Mouse (Mus musculus) stomach, embryonic 14.5 days (tissue): ENCODE results near the gene Ccdc142. TPM values are rescaled to one million over a fixed set of nuclear protein-coding genes. Genes with fewer than 3 reads are reported as not detected.

Experiments used
- ATAC-seq: fragments of 200-750 bp; cut with Nextera tagmentation; 2 replicates; pipeline ENCODE4 v1.8.0; 2017; ENCODE audit warnings: low read depth, moderate TSS enrichment; ENCODE audit not compliant: insufficient number of reproducible peaks, insufficient read depth, low FRiP score
- H3K27ac ChIP-seq: fragments of 300-500 bp; sonication (generic); 2 replicates; pipeline ENCODE4 v1.5.1; 2014; ENCODE audit warnings: mild to moderate bottlenecking, low read length, moderate library complexity, mixed read lengths
- H3K27me3 ChIP-seq: fragments of 300-500 bp; sonication (generic); 2 replicates; pipeline ENCODE4 v1.6.1; 2014; ENCODE audit warnings: low read length, control low read depth, mixed read lengths; ENCODE audit not compliant: control insufficient read depth, insufficient read depth
- H3K36me3 ChIP-seq: fragments of 300-500 bp; sonication (generic); 2 replicates; pipeline ENCODE4 v1.6.1; 2014; ENCODE audit warnings: mild to moderate bottlenecking, control low read depth, low read length, moderate library complexity, mixed read lengths; ENCODE audit not compliant: control insufficient read depth, insufficient read depth
- H3K4me1 ChIP-seq: fragments of 300-500 bp; sonication (generic); 2 replicates; pipeline ENCODE4 v1.6.1; 2014; ENCODE audit warnings: low read length, control low read depth, mixed read lengths; ENCODE audit not compliant: control insufficient read depth, insufficient read depth
- H3K4me2 ChIP-seq: fragments of 300-500 bp; sonication (generic); replicated peaks from 2 replicates; pipeline ENCODE4 v1.6.1; 2014; ENCODE audit warnings: low read depth, low read length, control low read depth
- H3K4me3 ChIP-seq: fragments of 300-500 bp; sonication (generic); 2 replicates; pipeline ENCODE4 v1.5.1; 2014; ENCODE audit warnings: low read depth, low read length, control low read depth
- H3K9ac ChIP-seq: fragments of 300-500 bp; sonication (generic); replicated peaks from 2 replicates; pipeline ENCODE4 v1.6.1; 2014; ENCODE audit warnings: low read depth, mild to moderate bottlenecking, control low read depth, low read length, moderate library complexity, mixed read lengths
- H3K9me3 ChIP-seq: fragments of 300-500 bp; sonication (generic); 2 replicates; pipeline ENCODE4 v1.6.1; 2016; ENCODE audit warnings: low read depth, low read length, control low read depth; ENCODE audit not compliant: control insufficient read depth
- WGBS: fragments of 180-500 bp; shearing (Covaris S2); extraction: QIAGEN DNeasy Blood & Tissue Kit; methylation state at CpG from one replicate; pipeline ENCODE4 v1.1.7; 2014; 5-methylcytosine and 5-hydroxymethylcytosine counted together
- polyA plus RNA-seq: library from polyadenylated mRNA; unstranded; fragments of >200 nt; fragmentation: Nextera tagmentation; extraction: Ambion mirVana; gene quantifications from 2 replicates; pipeline ENCODE4 v1.2.1, GENCODE M21; 2014

The Ccdc142 gene
- polyA plus RNA-seq, 1 experiment from 2014 or later = 3.5 TPM

- Histone ChIP-seq H3K9ac (no peak overlapping the region), H3K9me3 (no peaks in the 10 kb centered on the region), H3K36me3 (no peaks in the 10 kb centered on the region), H3K4me2 (peak overlapping the region; percentile 25), H3K4me3 (peak overlapping the region; percentile 18; the same call in 1 of the 2 replicates), H3K27me3 (peaks cover 47% of the 10 kb centered on the region), H3K4me1 (0 out of 2 replicates have a peak, but pooled peaks cover 4% of the 10 kb centered on the region), H3K27ac (no peak overlapping the region)
- no peak for ATAC-seq
- 13% methylated on average over 9 of the region's 9 CpGs for WGBS
Observed at GRCm38 (mm10) chr6:83087926-83088260, 13.5 kb upstream of the Ccdc142 start.

- no peak for ATAC-seq
- Histone ChIP-seq H3K4me2 (no peak overlapping the region), H3K4me1 (0 out of 2 replicates have a peak, but pooled peaks cover 2% of the 10 kb centered on the region), H3K27ac (no peak overlapping the region), H3K27me3 (peaks cover 16% of the 10 kb centered on the region), H3K9me3 (no peaks in the 10 kb centered on the region), H3K4me3 (no peak overlapping the region), H3K9ac (no peak overlapping the region), H3K36me3 (no peaks in the 10 kb centered on the region)
- 29% methylated on average over 6 of the region's 6 CpGs for WGBS
Observed at GRCm38 (mm10) chr6:83092416-83093127, 8.8 kb upstream of the Ccdc142 start.

GRCm38 (mm10) chr6:83095968-83096367, 5.4 kb upstream of the Ccdc142 start:
- Histone ChIP-seq H3K36me3 (no peaks in the 10 kb centered on the region), H3K4me2 (no peak overlapping the region), H3K4me1 (no peaks in the 10 kb centered on the region), H3K9ac (no peak overlapping the region), H3K27ac (no peak overlapping the region), H3K4me3 (no peak overlapping the region), H3K9me3 (no peaks in the 10 kb centered on the region), H3K27me3 (no peaks in the 10 kb centered on the region)
- ATAC-seq = no peak
- 42% methylated on average over 6 of the region's 6 CpGs for WGBS

- H3K27me3 ChIP-seq = no peaks in the 10 kb centered on the region
- no peak overlapping the region for H3K4me2 ChIP-seq
- H3K4me1 ChIP-seq = peaks cover 10% of the 10 kb centered on the region; the same call in 1 of the 2 replicates
- H3K9me3 ChIP-seq = no peaks in the 10 kb centered on the region
- no peaks in the 10 kb centered on the region for H3K36me3 ChIP-seq
- 38% methylated on average over 2 of the region's 2 CpGs for WGBS
- H3K4me3 ChIP-seq = no peak overlapping the region
- no peak for ATAC-seq
- no peak overlapping the region for H3K27ac ChIP-seq
- no peak overlapping the region for H3K9ac ChIP-seq
Observed at GRCm38 (mm10) chr6:83098411-83098810, 3.0 kb upstream of the Ccdc142 start.

GRCm38 (mm10) chr6:83101688-83102556, 521 bp downstream of the Ccdc142 start:
- peak overlapping the region; percentile 91 for H3K4me2 ChIP-seq
- WGBS = under 1% methylated on average over 74 of the region's 74 CpGs

GRCm38 (mm10) chr6:83103130-83103650, 1.8 kb downstream of the Ccdc142 start:
- no peak overlapping the region for H3K27ac ChIP-seq
- peaks cover 15% of the 10 kb centered on the region for H3K4me1 ChIP-seq
- no peak for ATAC-seq
- H3K27me3 ChIP-seq = no peaks in the 10 kb centered on the region
- 0 out of 2 replicates have a peak overlapping the region, but pooled peaks have one; percentile 91 for H3K4me2 ChIP-seq
- H3K4me3 ChIP-seq = no peak overlapping the region
- no peaks in the 10 kb centered on the region for H3K36me3 ChIP-seq
- 35% methylated on average over 11 of the region's 11 CpGs for WGBS
- no peaks in the 10 kb centered on the region for H3K9me3 ChIP-seq
- H3K9ac ChIP-seq = no peak overlapping the region

More at GRCm38 (mm10) chr6:83101688-83102556, 521 bp downstream of the Ccdc142 start:
- Histone ChIP-seq H3K4me3 (peak overlapping the region; percentile 72), H3K9ac (peak overlapping the region; percentile 57), H3K36me3 (no peaks in the 10 kb centered on the region), H3K9me3 (no peaks in the 10 kb centered on the region), H3K4me1 (peaks cover 10% of the 10 kb centered on the region; the same call in 1 of the 2 replicates), H3K27me3 (no peaks in the 10 kb centered on the region), H3K27ac (peak overlapping the region; percentile 81)
- ATAC-seq = peak; percentile 80

GRCm38 (mm10) chr6:83104158-83104557, 2.8 kb downstream of the Ccdc142 start:
- Histone ChIP-seq H3K27ac (no peak overlapping the region), H3K36me3 (no peaks in the 10 kb centered on the region), H3K4me2 (no peak overlapping the region), H3K4me3 (no peak overlapping the region), H3K9ac (no peak overlapping the region), H3K27me3 (no peaks in the 10 kb centered on the region), H3K4me1 (peaks cover 19% of the 10 kb centered on the region), H3K9me3 (no peaks in the 10 kb centered on the region)
- 78% methylated on average over 4 of the region's 4 CpGs for WGBS
- no peak for ATAC-seq
